Mouse (Mus musculus): ENCODE results near the gene Lpar6.

Gene Lpar6

DNA sequence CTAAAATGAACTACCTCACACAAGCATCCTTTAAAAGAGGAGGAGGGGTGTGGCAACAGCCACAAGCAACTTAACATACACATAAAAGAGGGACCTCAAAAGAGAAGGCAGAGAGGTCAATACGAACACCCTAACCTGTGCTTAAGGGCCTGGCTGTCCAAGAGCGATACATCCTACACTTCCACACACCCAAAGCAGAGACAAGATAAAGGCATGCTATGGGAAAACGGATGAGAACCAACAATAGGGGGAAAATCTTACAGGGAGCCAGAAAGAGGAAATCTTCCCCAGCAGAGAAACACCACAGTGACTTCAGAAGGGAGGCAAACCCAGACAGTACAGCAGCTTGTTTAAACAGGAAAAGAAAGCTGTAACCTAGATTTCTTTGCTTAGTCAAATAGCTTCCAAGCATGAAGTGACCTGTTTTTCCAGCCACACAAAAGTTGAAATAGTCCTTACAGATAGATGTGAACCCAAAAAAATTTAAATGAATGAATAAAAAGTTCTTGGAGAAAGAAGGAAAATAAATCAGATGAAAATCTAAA, 17.8 kb downstream of the Lpar6 start:
- no peak for DNase-seq (ENCODE audit: extremely low spot score)

DNA sequence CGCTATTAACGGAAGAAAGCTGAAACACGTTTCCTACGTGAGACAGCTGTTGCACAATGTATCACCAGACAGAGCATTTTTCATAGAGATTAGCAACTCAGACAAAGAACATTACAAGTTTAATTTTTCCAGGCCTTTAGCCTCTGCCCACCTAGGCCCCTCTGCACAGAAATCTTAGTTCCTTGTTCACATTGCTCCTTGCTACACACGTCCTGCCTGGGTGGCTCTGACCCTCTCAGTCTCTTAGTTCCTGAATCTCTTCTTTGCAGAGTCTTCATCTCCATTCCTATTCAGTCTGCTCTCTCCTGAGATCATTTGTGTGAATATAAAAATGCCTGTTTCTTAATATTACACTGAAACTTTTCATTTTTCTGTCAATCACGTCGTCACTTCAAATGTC, 19.7 kb downstream of the Lpar6 start:
- DNase-seq (ENCODE audit: extremely low spot score) = no peak

GRCm38 (mm10) chr14:73258181-73258580, 20.5 kb downstream of the Lpar6 start:
- DNase-seq (ENCODE audit: extremely low spot score) = no peak

DNA sequence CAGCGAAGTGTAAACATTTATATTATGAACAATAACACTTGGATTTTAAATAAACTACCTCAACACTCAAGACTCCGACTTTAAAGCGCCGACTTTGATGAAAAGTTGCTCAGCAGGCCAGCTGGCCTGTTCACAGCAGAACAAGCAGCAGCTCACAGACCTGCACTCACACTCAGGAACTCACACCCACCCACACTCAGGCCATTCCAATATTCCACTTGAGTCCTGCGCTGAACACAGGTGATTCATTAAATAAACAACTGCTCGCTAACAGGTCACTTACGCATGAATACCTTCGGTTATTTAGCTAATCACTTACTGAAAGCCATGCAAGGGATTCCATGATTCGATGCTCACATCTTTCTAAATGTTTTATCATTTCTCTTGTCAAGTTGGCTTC, 24.5 kb downstream of the Lpar6 start:
- no peak for DNase-seq (ENCODE audit: extremely low spot score)

- DNase-seq (ENCODE audit: extremely low spot score) = no peak
Measured at GRCm38 (mm10) chr14:73266166-73266565, 28.5 kb downstream of the Lpar6 start.

GRCm38 (mm10) chr14:73271807-73272206, 34.1 kb downstream of the Lpar6 start:
- DNase-seq (ENCODE audit: extremely low spot score) = no peak

GRCm38 (mm10) chr14:73279096-73279495, 41.4 kb downstream of the Lpar6 start:
- no peak for DNase-seq (ENCODE audit: extremely low spot score)

DNA sequence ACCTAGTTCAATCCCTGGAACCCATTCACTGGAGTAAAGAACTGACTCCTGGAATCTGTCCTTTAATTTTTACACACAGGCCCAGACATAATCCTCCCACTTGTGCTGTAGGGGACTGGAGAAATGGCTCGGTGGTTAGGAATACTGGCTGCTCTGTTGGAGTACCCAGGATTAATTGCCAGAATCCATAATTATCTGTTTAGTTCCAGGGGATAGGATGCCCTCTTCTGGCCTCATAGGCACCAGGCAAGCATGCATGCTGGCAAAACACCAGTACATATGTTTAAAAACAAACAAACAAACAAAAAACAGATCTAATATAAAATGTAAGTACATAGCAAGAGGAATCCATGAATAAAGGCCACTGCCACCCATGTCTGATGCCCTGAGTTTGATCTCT, 43.3 kb downstream of the Lpar6 start:
- no peak for DNase-seq (ENCODE audit: extremely low spot score)

DNA sequence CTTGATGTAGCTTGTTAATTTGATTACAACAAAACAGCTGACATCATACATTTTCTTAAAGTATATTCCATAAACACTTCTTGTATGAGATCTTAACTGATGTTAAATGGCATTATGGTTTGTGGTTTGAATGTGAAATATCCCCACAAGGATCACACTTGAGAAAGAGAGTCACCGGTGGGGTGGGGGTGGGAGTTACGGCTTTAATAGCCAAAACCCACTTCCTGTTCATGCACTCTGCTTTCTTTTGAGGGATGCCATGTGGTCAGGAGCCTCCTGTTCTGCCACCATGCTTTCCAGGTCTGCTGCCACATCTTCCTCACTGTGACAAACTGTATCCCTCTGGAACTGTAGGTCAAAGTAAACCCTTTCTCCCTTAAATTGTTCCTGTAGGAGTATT, 52.2 kb downstream of the Lpar6 start:
- DNase-seq (ENCODE audit: extremely low spot score) = no peak

DNA sequence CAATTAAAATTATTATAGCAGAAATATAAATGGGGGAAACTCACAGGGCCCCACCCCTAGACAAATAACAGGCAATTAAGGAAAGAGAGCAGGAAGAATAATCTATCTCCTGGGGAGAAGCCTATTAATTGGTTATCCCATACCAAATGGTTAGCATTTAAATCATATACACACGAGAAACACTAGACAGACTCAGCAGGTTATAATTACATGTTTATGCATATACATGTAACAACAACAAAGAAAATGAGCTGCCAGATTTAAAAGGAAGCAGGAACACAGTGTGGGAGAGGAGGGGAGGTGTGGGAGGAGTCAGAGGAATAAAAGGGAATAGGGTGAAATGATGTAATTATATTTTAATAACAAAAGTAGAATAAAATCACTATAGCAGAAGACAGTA, 54.7 kb downstream of the Lpar6 start:
- DNase-seq (ENCODE audit: extremely low spot score) = no peak
